15 mouse cellular contexts compared by ENCODE assay signal in the genomic region with DNA sequence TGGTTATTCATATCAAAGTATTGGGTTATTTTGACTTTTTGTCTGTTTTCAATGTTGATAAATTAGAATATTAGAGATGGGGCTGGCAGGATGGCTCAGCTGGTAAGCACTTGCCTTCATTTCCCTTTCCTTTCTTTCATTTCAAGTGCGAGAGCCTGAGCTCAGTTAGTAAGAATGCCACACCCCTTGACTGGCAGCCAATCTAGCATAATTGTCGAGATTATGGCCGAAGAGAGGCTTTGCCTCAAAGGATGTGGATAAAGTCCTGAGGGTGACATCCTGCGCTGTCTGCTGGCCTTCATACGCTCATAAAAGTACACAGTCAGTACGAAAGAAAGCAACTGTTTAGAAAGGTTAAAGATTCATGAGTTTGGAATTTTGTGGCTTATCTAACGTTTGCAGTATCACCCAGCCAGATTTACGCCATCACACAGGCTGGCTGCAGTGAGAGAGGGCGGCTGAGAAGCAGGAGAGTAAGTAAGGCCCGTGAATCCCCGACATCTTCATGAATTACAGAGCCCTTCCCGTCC. TPM values are rescaled to one million over a fixed set of nuclear protein-coding genes. Genes with fewer than 3 reads are reported as not detected.
DNase-seq lines count a peak whose midpoint lies in the region; ATAC-seq lines count a peak whose summit lies in the region.
"Had no signal": no experiment of that assay in that cellular context is flagged by ENCODE, and none has a peak within 500 bp of the region (broad histone marks: within the 10 kb centered on the region; RNA-seq: fewer than 3 reads in every experiment).

No protein-coding gene starts in this region.

- H3K4me2 ChIP-seq in forebrain, embryonic 14.5 days (ENCODE audit: low read length) = no peak overlapping the region
- no peak overlapping the region for H3K4me2 ChIP-seq in forebrain, embryonic 11.5 days (ENCODE audit: low read depth, low read length, severe bottlenecking)
- H3K4me2 ChIP-seq in kidney, embryonic 15.5 days = no peak overlapping the region
- H3K4me2 ChIP-seq in liver, embryonic 12.5 days = no peak overlapping the region
- H3K4me2 ChIP-seq: hindbrain, embryonic 13.5 days; limb, embryonic 12.5 days had no signal

- no peak overlapping the region for H3K9ac ChIP-seq in forebrain, embryonic 14.5 days (ENCODE audit: low read length)
- H3K9ac ChIP-seq in forebrain, embryonic 11.5 days (ENCODE audit: low read length) = no peak overlapping the region
- no peak overlapping the region for H3K9ac ChIP-seq in kidney, embryonic 15.5 days
- H3K9ac ChIP-seq in liver, embryonic 12.5 days = no peak overlapping the region
- H3K9ac ChIP-seq: hindbrain, embryonic 13.5 days; limb, embryonic 12.5 days had no signal

- no peaks in the 10 kb centered on the region for H3K9me3 ChIP-seq in forebrain, embryonic 14.5 days (replicated peaks; ENCODE audit: control insufficient read depth, low read length)
- no peaks in the 10 kb centered on the region for H3K9me3 ChIP-seq in forebrain, embryonic 11.5 days (ENCODE audit: control insufficient read depth, low read length)
- no peaks in the 10 kb centered on the region for H3K9me3 ChIP-seq in kidney, embryonic 15.5 days (replicated peaks)
- no peaks in the 10 kb centered on the region for H3K9me3 ChIP-seq in liver, embryonic 12.5 days (replicated peaks)
- H3K9me3 ChIP-seq: hindbrain, embryonic 13.5 days; limb, embryonic 12.5 days had no signal

- 0 out of 2 replicates have a peak, but pooled peaks cover 2% of the 10 kb centered on the region for H3K4me1 ChIP-seq in forebrain, embryonic 14.5 days (ENCODE audit: control insufficient read depth, insufficient read depth, low read length)
- H3K4me1 ChIP-seq in forebrain, embryonic 11.5 days (replicated peaks; ENCODE audit: control insufficient read depth, insufficient read depth, low read length) = no peaks in the 10 kb centered on the region
- peaks cover 20% of the 10 kb centered on the region for H3K4me1 ChIP-seq in kidney, embryonic 15.5 days
- H3K4me1 ChIP-seq in liver, embryonic 12.5 days = no peaks in the 10 kb centered on the region

- 76% methylated on average over 12 of the region's 12 CpGs for WGBS in forebrain, embryonic 14.5 days
- 79% methylated on average over 12 of the region's 12 CpGs for WGBS in forebrain, embryonic 11.5 days
- 54% methylated on average over 12 of the region's 12 CpGs for WGBS in kidney, embryonic 15.5 days
- WGBS in liver, embryonic 12.5 days (ENCODE audit: insufficient replicate concordance) = 58% methylated on average over 12 of the region's 12 CpGs

- H3K27me3 ChIP-seq in forebrain, embryonic 14.5 days (replicated peaks; ENCODE audit: control insufficient read depth, insufficient read depth, low read length) = no peaks in the 10 kb centered on the region
- no peaks in the 10 kb centered on the region for H3K27me3 ChIP-seq in forebrain, embryonic 11.5 days (ENCODE audit: control insufficient read depth, insufficient read depth, low read length)
- no peaks in the 10 kb centered on the region for H3K27me3 ChIP-seq in kidney, embryonic 15.5 days
- H3K27me3 ChIP-seq in liver, embryonic 12.5 days (replicated peaks) = no peaks in the 10 kb centered on the region
- H3K27me3 ChIP-seq: hindbrain, embryonic 13.5 days; limb, embryonic 12.5 days had no signal

- H3K27ac ChIP-seq in forebrain, embryonic 14.5 days (ENCODE audit: low read depth, low read length) = no peak overlapping the region
- no peak overlapping the region for H3K27ac ChIP-seq in forebrain, embryonic 11.5 days (ENCODE audit: low read depth, low read length)
- H3K27ac ChIP-seq in kidney, embryonic 15.5 days = no peak overlapping the region; the same call in 1 of the 2 replicates
- no peak overlapping the region for H3K27ac ChIP-seq in liver, embryonic 12.5 days
- H3K27ac ChIP-seq: hindbrain, embryonic 13.5 days; limb, embryonic 12.5 days had no signal

- intact Hi-C loops in left cerebral cortex, postnatal 4 days (cut with DNase I) = no loop called here

- ATAC-seq in forebrain, embryonic 14.5 days = no peak
- no peak for ATAC-seq in forebrain, embryonic 11.5 days (replicated peaks; ENCODE audit: low FRiP score)
- no peak for ATAC-seq in kidney, embryonic 15.5 days (replicated peaks; ENCODE audit: low FRiP score)
- ATAC-seq in liver, embryonic 12.5 days = no peak

- H3K4me3 ChIP-seq in forebrain, embryonic 14.5 days (ENCODE audit: low read depth, low read length) = no peak overlapping the region
- H3K4me3 ChIP-seq in forebrain, embryonic 11.5 days (ENCODE audit: low read depth, low read length) = no peak overlapping the region
- H3K4me3 ChIP-seq in kidney, embryonic 15.5 days (replicated peaks) = no peak overlapping the region
- H3K4me3 ChIP-seq in liver, embryonic 12.5 days = no peak overlapping the region
- H3K4me3 ChIP-seq: erythroblast, embryonic 14.5 days; hindbrain, embryonic 13.5 days; limb, embryonic 12.5 days had no signal

- peak; percentile 10 for DNase-seq in forebrain, embryonic 14.5 days (ENCODE audit: low spot score)
- DNase-seq in forebrain, embryonic 11.5 days (ENCODE audit: low spot score) = no peak
- peak; percentile 10 for DNase-seq in kidney, adult 11 months
- DNase-seq in NIH3T3 (ENCODE audit: low read depth) = peak; percentile 50
- peak; percentile 43 for DNase-seq in lung, postnatal 36 days
- no peak for DNase-seq in left cerebral cortex, postnatal 4 days
- DNase-seq: adrenal gland, postnatal 10 days; cerebellum, adult 9-10 months; right cerebral cortex, postnatal 25 days; thymus, postnatal 25 days had no signal

- H3K36me3 ChIP-seq in forebrain, embryonic 14.5 days (ENCODE audit: control insufficient read depth, insufficient read depth, low read length) = no peaks in the 10 kb centered on the region
- no peaks in the 10 kb centered on the region for H3K36me3 ChIP-seq in forebrain, embryonic 11.5 days (ENCODE audit: control insufficient read depth, insufficient read depth, low read length)
- peaks cover 41% of the 10 kb centered on the region for H3K36me3 ChIP-seq in kidney, embryonic 15.5 days
- peaks cover 10% of the 10 kb centered on the region; the same call in 1 of the 2 replicates for H3K36me3 ChIP-seq in liver, embryonic 12.5 days
- H3K36me3 ChIP-seq: hindbrain, embryonic 13.5 days had no signal

RNA-seq across cellular contexts. Expression of a gene that starts 47.2 kb away (rescaled TPM):
- 17.6 and 19.9 TPM in 2 replicates for polyA plus RNA-seq in forebrain, embryonic 14.5 days (2014; fragmentation: Nextera tagmentation; extraction: Ambion mirVana)
- 33.5 and 35.1 TPM in 2 replicates for polyA plus RNA-seq in forebrain, embryonic 11.5 days (2014; fragmentation: Nextera tagmentation; extraction: Ambion mirVana)
- polyA plus RNA-seq in kidney, embryonic 15.5 days (2015; fragmentation: Nextera tagmentation; extraction: Ambion mirVana) = 29.0 and 30.8 TPM in 2 replicates
- polyA plus RNA-seq in liver, embryonic 12.5 days (2016; fragmentation: Nextera tagmentation; extraction: Ambion mirVana) = 12.7 and 13.4 TPM in 2 replicates
- 10 to 100 TPM; 17.9 to 19.7 TPM for total RNA-seq in left cerebral cortex, postnatal 4 days (2021)

Comparison
In these comparisons a context has a peak if more than half of its experiments do, and no peak if none do; other contexts are left out.
1. DNase-seq: peak in forebrain, embryonic 14.5 days (single experiment), kidney, adult 11 months (single experiment), NIH3T3 (single experiment) and lung, postnatal 36 days (single experiment); none in forebrain, embryonic 11.5 days (single experiment) and left cerebral cortex, postnatal 4 days (single experiment).